Mouse (Mus musculus): ENCODE measurements around the gene Arsg.

Arsg gene

DNA sequence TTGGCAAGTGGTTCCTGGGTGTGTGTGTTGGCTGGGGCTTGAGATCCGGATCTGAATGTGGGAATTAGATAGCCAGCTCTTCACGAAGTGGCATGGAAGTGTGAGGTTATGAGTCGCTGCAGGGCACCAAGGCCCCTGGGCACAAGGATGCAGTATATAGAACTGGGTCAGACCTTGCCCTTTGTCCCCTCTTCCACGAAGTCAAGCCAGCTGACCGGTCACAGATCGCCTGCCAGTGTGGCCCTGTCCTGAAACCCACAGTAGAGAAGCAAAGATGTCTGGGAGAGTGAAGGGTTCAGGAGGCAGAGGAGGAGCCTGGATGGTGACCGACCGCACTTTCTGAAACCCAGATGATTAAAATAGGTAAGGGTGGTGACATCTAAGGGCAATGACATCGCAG is 70.3 kb downstream of the Arsg start:
- intact Hi-C loops (cut with DNase I): no loop called here

- intact Hi-C loops (cut with DNase I): no loop called here
Measured at GRCm38 (mm10) chr11:109544432-109544831, 71.3 kb downstream of the Arsg start.

- intact Hi-C loops (cut with DNase I): no loop called here
Measured at GRCm38 (mm10) chr11:109545265-109545664, 72.1 kb downstream of the Arsg start.

- intact Hi-C loops (cut with DNase I): no loop called here
Measured at GRCm38 (mm10) chr11:109545700-109546143, 72.5 kb downstream of the Arsg start.

GRCm38 (mm10) chr11:109546305-109547001 is 73.3 kb downstream of the Arsg start:
- intact Hi-C loops (cut with DNase I): no loop called here

DNA sequence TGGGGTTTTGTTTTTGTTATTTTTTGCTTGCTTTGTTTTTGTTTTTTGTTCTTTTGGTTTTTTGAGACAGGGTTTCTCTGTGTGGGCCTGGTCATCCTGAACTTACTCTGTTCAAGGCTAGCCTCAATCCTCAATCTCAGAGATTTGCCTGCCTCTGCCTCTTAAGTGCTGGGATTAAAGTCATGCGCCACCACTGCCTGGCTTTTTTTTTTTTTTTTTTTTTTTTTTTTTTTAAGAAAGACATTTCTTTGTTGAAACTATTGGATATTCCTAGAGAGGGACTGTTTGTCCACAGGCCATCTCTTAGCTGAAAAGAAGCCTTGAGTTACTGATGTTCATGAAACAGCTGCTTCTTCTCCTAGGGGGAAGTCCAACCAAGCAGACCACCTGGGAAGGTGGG is 74.5 kb downstream of the Arsg start:
- intact Hi-C loops (cut with DNase I): no loop called here

- intact Hi-C loops (cut with DNase I): no loop called here
Measured at GRCm38 (mm10) chr11:109549599-109550290, 76.6 kb downstream of the Arsg start.

DNA sequence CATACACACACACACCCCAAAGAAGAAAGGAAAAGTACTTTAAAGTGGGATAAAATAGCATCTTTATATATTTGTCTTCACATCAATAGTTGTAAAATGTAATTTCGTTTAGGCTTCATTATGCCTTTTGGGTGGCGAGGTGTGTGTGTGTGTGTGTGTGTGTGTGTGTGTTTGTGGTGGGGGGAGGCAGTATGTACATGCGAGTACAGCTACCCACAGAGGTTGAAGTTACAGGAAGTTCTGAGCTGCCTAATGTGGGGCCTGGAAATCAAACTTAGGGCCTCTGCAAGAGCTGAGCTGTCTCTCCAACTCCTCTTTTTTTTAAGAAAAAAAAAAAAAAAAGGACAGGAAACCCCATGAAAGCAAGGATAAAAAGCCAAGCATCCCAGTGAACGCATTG is 80.7 kb downstream of the Arsg start:
- intact Hi-C loops (cut with DNase I): no loop called here

DNA sequence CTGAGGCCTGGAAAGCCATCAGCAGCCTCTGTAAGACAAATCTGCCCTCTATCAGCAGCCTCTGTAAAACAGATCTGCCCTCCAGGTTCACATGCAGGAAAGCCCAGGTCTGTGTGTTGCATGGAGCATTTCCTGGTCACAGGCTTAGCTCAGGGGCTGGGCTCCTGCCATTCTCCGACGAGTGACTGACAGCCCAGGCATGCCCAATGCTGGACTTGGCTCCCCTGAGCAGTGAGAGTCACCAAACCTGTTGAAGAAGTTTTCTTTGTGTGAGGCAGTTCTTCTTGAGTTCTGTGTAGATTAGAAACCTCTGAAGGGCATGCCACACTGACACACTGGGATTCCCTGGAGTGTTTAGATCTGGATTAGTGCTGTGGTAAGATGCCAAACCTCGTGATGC is 81.3 kb downstream of the Arsg start:
- intact Hi-C loops (cut with DNase I): no loop called here

- intact Hi-C loops (cut with DNase I): no loop called here
Measured at GRCm38 (mm10) chr11:109556130-109556529, 83.0 kb downstream of the Arsg start.

GRCm38 (mm10) chr11:109557419-109557818 is 84.2 kb downstream of the Arsg start:
- intact Hi-C loops (cut with DNase I): no loop called here

- intact Hi-C loops (cut with DNase I): no loop called here
Measured at GRCm38 (mm10) chr11:109559241-109559640, 86.1 kb downstream of the Arsg start.

DNA sequence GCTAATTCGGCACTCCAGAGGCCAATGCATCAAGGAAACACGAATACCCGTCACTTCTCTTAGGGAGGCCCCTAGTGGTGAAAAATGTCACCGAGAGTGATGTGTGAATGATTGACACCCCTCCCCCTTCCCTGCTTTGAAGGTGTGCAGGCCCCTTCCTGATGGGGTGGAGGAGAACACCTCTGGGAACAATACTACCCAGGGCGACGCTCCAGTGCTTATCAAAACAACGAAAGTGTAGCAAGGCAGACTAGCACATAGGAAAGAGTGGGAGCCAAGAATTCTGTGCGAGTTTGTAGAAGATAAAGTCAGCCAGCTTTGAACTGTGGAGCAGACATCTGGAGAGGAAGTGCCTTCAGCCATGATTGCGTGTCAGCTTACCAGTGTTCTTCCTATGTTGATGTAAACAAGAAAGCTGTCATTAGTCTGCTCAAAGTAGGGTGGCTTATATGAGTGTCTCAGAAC is 87.7 kb downstream of the Arsg start:
- intact Hi-C loops (cut with DNase I): no loop called here

GRCm38 (mm10) chr11:109561445-109561844 is 88.3 kb downstream of the Arsg start:
- intact Hi-C loops (cut with DNase I): no loop called here

DNA sequence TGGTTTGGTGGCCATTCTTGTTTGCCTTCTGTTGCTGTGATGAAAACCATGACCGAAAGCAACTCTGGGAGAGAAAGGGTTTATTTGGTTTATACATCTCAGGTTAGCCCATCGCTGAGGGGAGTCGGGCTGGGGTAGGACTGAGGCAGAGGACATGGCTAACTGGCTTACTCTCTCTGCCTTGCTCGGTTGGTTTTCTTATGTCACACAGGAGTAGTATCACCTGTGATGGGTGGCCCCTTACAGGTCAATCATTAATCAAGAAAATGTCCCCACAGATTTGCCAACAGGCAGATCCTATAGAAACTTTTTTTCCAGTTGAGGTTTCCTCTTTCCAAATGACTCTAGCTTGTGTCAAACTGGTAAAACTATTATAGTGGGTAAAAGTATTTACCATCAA is 90.5 kb downstream of the Arsg start:
- intact Hi-C loops (cut with DNase I): no loop called here

- intact Hi-C loops (cut with DNase I): no loop called here
Measured at GRCm38 (mm10) chr11:109564466-109565214, 91.5 kb downstream of the Arsg start.

DNA sequence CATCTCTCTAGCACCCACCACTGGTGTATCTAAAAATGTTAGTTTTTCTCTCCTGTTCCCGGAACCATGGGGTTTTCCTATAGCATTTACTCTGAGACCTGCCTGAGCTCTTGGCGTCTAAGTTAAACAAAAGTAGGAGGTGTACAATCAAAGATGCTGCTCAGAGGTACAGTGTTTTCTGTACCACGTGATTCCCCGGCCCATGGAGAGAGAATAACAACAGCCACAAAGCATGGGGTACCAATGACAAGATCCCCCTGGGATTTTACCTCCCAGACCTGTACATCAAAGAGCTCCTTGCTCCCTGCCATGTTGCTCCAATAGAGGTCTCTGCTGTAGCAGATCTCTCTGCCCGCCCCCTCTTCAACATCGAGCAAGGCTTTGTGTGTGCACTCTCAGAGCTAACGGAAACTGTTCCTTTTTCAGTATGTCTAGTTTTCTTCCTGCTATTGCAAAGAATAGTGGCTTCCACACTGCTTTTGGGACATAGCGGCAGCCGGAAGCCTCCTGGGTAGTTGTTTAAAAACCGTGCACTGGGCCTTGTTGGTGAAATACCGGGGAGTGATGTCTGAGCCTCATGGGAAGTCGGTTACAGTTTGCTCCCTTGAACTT is 95.9 kb downstream of the Arsg start:
- intact Hi-C loops (cut with DNase I): no loop called here

DNA sequence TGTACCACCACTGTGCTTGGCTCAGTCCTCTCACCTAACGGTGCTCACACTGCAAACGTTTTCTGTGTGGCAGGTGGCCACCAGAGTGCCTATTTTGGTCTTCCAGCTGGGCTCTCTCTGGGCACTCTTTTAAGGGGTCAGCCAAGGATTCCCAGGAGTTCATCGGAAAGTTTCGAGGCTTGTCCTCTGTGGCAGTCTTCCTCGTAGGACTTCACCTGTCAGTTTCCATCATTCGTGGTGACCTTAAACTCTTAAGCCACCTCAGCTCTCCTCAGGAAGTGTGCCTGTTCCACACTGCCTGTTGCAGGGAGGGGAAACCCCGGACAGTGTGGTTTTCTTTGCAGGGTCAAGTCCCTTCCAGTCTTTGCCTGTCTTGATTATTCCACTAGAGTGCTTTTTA is 96.6 kb downstream of the Arsg start:
- intact Hi-C loops (cut with DNase I): no loop called here

GRCm38 (mm10) chr11:109572051-109572450 is 98.9 kb downstream of the Arsg start:
- intact Hi-C loops (cut with DNase I): no loop called here

- intact Hi-C loops (cut with DNase I): no loop called here
Measured at GRCm38 (mm10) chr11:109574604-109575003, 101.4 kb downstream of the Arsg start.

DNA sequence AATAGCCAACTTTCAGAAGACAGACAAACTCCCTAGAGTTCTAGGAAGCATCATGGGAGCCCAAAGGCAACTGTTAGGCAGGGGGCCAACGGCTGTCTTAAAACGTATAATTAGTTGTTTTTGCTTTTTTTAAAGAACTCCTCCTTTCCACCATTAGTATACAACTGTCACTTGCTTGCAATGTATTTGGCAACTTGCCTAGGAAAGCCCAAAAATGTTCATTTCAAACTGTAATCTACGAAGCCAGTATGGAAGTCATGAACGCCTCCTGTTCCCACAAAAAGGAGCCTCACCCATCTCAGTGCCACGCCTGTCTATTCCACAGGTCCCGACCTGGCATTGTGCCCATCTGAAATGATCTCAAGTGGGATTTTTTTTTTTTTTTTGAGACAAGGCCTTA is 102.7 kb downstream of the Arsg start:
- intact Hi-C loops (cut with DNase I): no loop called here

DNA sequence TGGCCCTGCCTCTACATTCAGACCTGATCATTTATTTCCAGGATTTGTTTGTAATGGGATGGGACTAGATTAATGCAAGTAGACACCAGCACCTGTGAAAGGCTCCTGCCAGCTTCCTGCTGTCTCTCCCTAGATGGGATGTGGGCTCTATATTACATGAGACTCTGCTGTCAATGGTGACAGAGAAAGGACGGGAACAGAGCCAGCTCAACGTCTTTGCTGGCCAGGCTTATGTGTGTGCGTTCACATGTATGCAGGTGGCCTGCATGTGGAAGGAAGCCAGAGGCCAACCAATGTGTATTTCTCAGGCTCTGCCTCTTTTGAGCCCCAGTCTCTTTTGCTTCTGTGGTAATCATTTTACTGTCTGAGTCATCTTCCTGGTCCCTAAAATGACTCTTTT is 105.4 kb downstream of the Arsg start:
- intact Hi-C loops (cut with DNase I): loop anchor here (2.0 kb wide), 1 partner anchor 128 kb away; no protein-coding TSS in a partner anchor

Measured in adrenal gland (tissue).